Mouse (Mus musculus) liver, embryonic 14.5 days (tissue): Measurements from ENCODE around the gene Slc17a5.

Source experiments
- CTCF ChIP-seq: IDR thresholded peaks from 2 replicates; pipeline ENCODE4 v1.5.1; 2016; ENCODE audit warnings: antibody characterized with exemption, low read depth, control low read depth
- EP300 ChIP-seq: IDR thresholded peaks from 2 replicates; pipeline ENCODE4 v1.6.1; 2016; ENCODE audit warnings: antibody characterized with exemption, low read depth

DNA sequence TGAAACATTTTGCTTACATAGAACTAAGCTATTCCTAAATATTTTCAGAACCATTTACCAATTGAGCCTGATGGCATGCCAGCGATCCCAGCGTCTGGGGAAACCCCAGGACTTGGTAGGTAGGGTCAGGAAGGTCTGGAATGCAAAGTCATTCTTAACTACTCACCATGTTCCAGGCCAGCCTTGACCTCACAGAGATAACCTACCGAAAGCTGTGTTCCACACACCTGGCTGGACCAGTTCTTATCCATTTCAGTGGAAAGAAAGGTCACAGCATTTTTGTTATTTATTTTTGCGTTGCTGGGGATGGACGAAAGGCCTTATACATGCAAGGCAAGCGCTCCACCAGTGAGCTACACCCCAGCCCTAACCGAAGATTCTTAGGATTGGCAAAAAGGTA is 53.2 kb downstream of the Slc17a5 start:
- TF ChIP-seq EP300 (no peak), CTCF (no peak)
